9 mouse cellular contexts compared by ENCODE assay signal in the genomic region with DNA sequence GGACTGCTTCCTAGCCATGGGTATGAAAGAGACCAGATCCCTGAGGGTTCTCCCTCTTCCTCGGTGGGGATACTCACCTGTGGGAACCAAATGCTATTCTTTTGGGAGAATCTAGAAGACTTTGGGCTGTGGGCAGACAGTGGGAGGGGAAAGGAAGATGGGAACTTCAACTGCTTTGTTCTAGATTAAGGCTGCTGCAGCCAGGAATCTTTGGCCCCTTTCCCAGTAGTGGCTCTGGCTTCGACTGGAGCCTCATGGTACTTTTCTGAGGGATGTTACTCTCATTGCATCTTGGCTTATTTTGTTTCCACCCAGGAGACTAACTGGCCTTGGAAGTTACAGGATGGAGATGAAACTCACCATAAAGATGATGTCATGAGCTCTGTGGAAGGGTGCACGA.
DNase-seq lines count a peak whose midpoint lies in the region; ATAC-seq and TF ChIP-seq lines count a peak whose summit lies in the region.
"Had no signal": no experiment of that assay in that cellular context is flagged by ENCODE, and none has a peak within 500 bp of the region (broad histone marks: within the 10 kb centered on the region; RNA-seq: fewer than 3 reads in every experiment).

No protein-coding gene starts in this region.

- H3K9me3 ChIP-seq in liver, embryonic 11.5 days (ENCODE audit: control insufficient read depth, low read length): no peaks in the 10 kb centered on the region
- H3K9me3 ChIP-seq: limb, embryonic 12.5 days had no signal

- 86% methylated on average over 3 of the region's 3 CpGs for WGBS in liver, embryonic 11.5 days

- H3K27me3 ChIP-seq in liver, embryonic 11.5 days (replicated peaks; ENCODE audit: control insufficient read depth, insufficient read depth, low read length): no peaks in the 10 kb centered on the region
- H3K27me3 ChIP-seq: limb, embryonic 12.5 days had no signal

- no peak overlapping the region for H3K9ac ChIP-seq in liver, embryonic 11.5 days (ENCODE audit: low read depth, low read length)
- H3K9ac ChIP-seq: limb, embryonic 12.5 days had no signal

- H3K4me2 ChIP-seq in liver, embryonic 11.5 days: no peak overlapping the region
- H3K4me2 ChIP-seq: limb, embryonic 12.5 days had no signal

- ATAC-seq in liver, embryonic 11.5 days (replicated peaks; ENCODE audit: low FRiP score): no peak
- ATAC-seq: intestine, embryonic 16.5 days had no signal

- no peak for TF ChIP-seq CTCF in brain, embryonic 14.5 days (IDR thresholded peaks at IDR 0.05; ENCODE audit: borderline replicate concordance, extremely low read depth, insufficient read depth, insufficient read length)
- TF ChIP-seq CTCF in left cerebral cortex, adult 2 months (IDR thresholded peaks at IDR 0.05): no peak

- no peak overlapping the region for H3K4me3 ChIP-seq in left cerebral cortex, adult 2 months
- H3K4me3 ChIP-seq in liver, embryonic 11.5 days (ENCODE audit: low read depth, low read length): no peak overlapping the region
- H3K4me3 ChIP-seq: limb, embryonic 12.5 days had no signal

- peak; percentile 28 for DNase-seq in layer of hippocampus, adult 11-12 months (ENCODE audit: low spot score)
- DNase-seq in layer of hippocampus, postnatal 25 days (ENCODE audit: extremely low spot score in 1 of 2, low spot score in 1 of 2): no peak
- peak; percentile 68 for DNase-seq in brain, embryonic 14.5 days (ENCODE audit: low read depth)
- peak; percentile 80 for DNase-seq in cerebellum, adult 9-11 months
- DNase-seq in left cerebral cortex, adult 2 months (ENCODE audit: extremely low spot score in 1 of 2, low spot score in 2 of 2): peak in 1 of 2 experiments; percentile 39
- no peak for DNase-seq in liver, embryonic 11.5 days (ENCODE audit: low spot score)
- DNase-seq in urinary bladder, postnatal 10 days (ENCODE audit: low spot score): no peak

- TF ChIP-seq POLR2A in brain, embryonic 14.5 days (IDR thresholded peaks at IDR 0.05; ENCODE audit: borderline replicate concordance, extremely low read depth, insufficient read depth, insufficient read length, poor library complexity, severe bottlenecking): no peak

- H3K36me3 ChIP-seq in liver, embryonic 11.5 days (ENCODE audit: control insufficient read depth, insufficient read depth, low read length): no peaks in the 10 kb centered on the region

- peaks cover 42% of the 10 kb centered on the region for H3K4me1 ChIP-seq in liver, embryonic 11.5 days (replicated peaks; ENCODE audit: control insufficient read depth, insufficient read depth, low read length)

- H3K27ac ChIP-seq in left cerebral cortex, adult 2 months: peak overlapping the region; percentile 50; the same call in 1 of the 2 replicates
- H3K27ac ChIP-seq in liver, embryonic 11.5 days (ENCODE audit: low read depth, low read length): no peak overlapping the region
- H3K27ac ChIP-seq: limb, embryonic 12.5 days had no signal

- intact Hi-C loops in left cerebral cortex, adult 2 months (cut with DNase I): no loop called here

Comparison
In these comparisons a context has a peak if more than half of its experiments do, and no peak if none do; other contexts are left out.
1. DNase-seq: peak in layer of hippocampus, adult 11-12 months (single experiment), brain, embryonic 14.5 days (single experiment) and cerebellum, adult 9-11 months (single experiment); none in layer of hippocampus, postnatal 25 days (0 of 2), liver, embryonic 11.5 days (single experiment) and urinary bladder, postnatal 10 days (single experiment).